Comparison of ENCODE assay signal across 16 mouse cellular contexts in the genomic region with DNA sequence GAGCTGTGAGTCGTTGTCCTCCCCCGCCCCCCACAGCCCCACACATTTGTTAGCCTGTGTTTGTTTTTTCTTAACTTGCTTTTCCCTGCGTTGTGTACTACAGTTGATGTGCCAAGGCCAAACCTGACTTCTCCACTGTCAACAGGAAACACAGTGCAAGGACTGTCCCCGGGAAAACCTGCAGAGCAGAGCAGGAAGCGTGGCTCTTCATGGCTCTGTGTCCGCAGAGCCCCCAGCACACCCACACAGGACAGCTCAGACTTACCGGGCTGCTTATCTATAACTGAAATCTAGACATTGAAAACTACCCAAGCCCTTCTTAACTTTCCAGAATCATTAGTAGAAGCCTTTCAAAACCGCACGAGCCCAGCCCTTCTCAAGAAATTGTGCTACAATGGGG. TPM values are rescaled to one million over a fixed set of nuclear protein-coding genes. Genes with fewer than 3 reads are reported as not detected.
DNase-seq lines count a peak whose midpoint lies in the region; TF ChIP-seq lines count a peak whose summit lies in the region.
"Had no signal": no experiment of that assay in that cellular context is flagged by ENCODE, and none has a peak within 500 bp of the region (broad histone marks: within the 10 kb centered on the region; RNA-seq: fewer than 3 reads in every experiment).

No protein-coding gene starts in this region.

- no peak for DNase-seq in gastrocnemius, adult 2 months
- DNase-seq in gastrocnemius, postnatal 25 days = no peak
- DNase-seq in thymus, postnatal 25 days = peak; percentile 24
- DNase-seq in thymus, adult 18-20 months = no peak
- DNase-seq in kidney, postnatal 14 days = peak; percentile 60
- DNase-seq in layer of hippocampus, adult 2 months (ENCODE audit: low spot score in 2 of 2) = no peak
- DNase-seq in testis, postnatal 14 days (ENCODE audit: low spot score) = no peak
- DNase-seq in urinary bladder, postnatal 10 days (ENCODE audit: low spot score) = no peak
- DNase-seq: B cell, adult 2 months; gastrocnemius, postnatal 14 days; right cerebral cortex, adult 18-20 months had no signal

- H3K4me3 ChIP-seq in gastrocnemius, adult 2 months = no peak overlapping the region
- H3K4me3 ChIP-seq in layer of hippocampus, adult 2 months = no peak overlapping the region
- H3K4me3 ChIP-seq: hindbrain, embryonic 12.5 days; limb, embryonic 12.5 days; midbrain, embryonic 10.5 days; neural tube, embryonic 12.5 days; stomach, embryonic 15.5 days had no signal

- H3K27ac ChIP-seq in gastrocnemius, adult 2 months = peak overlapping the region; percentile 20; the same call in 1 of the 2 replicates
- no peak overlapping the region for H3K27ac ChIP-seq in layer of hippocampus, adult 2 months
- H3K27ac ChIP-seq: hindbrain, embryonic 12.5 days; limb, embryonic 12.5 days; midbrain, embryonic 10.5 days; neural tube, embryonic 12.5 days; stomach, embryonic 15.5 days had no signal

- no peak for TF ChIP-seq CTCF in gastrocnemius, adult 2 months (IDR thresholded peaks at IDR 0.05)
- TF ChIP-seq CTCF in layer of hippocampus, adult 2 months (conservative IDR thresholded peaks at IDR 0.05) = no peak

- intact Hi-C loops in gastrocnemius, adult 2 months (cut with DNase I) = no loop called here

RNA-seq across cellular contexts. Expression of a gene that starts 31.8 kb away (rescaled TPM):
- 10 to 100 TPM in 1 of 2 experiments, 1 to 10 TPM in 1; 3.7 to 15.2 TPM for total RNA-seq in gastrocnemius, adult 2 months (2021)
- 1 to 10 TPM; 3.0 to 3.9 TPM for total RNA-seq in gastrocnemius, postnatal 25 days (2021)
- 1 to 10 TPM in 1 of 2 experiments, under 1 TPM in 1; 0.83 to 1.4 TPM for total RNA-seq in layer of hippocampus, adult 2 months (2021)

Comparison
In these comparisons a context has a peak if more than half of its experiments do, and no peak if none do; other contexts are left out.
1. DNase-seq: peak in thymus, postnatal 25 days (single experiment) and kidney, postnatal 14 days (single experiment); none in gastrocnemius, adult 2 months (single experiment), gastrocnemius, postnatal 25 days (single experiment), thymus, adult 18-20 months (0 of 2), layer of hippocampus, adult 2 months (0 of 2), testis, postnatal 14 days (single experiment) and urinary bladder, postnatal 10 days (single experiment).